Mouse (Mus musculus) heart, postnatal 0 days (tissue): ENCODE results near the gene Polg2. TPM values are rescaled to one million over a fixed set of nuclear protein-coding genes. Genes with fewer than 3 reads are reported as not detected.

Experiments used
- ATAC-seq: fragments of 200-750 bp; cut with Nextera tagmentation; 2 replicates; pipeline ENCODE4 v1.8.0; 2017; ENCODE audit warnings: low read depth, moderate number of reproducible peaks, moderate library complexity; ENCODE audit not compliant: insufficient read depth
- DNase-seq: peaks from one replicate; pipeline ENCODE4 v3.0.0-alpha.2; 2016; ENCODE audit warnings: low spot score
- H3K27ac ChIP-seq: fragments of 300-500 bp; sonication (generic); 2 replicates; pipeline ENCODE4 v1.5.1; 2014; ENCODE audit warnings: low read depth, mild to moderate bottlenecking
- H3K27me3 ChIP-seq: fragments of 300-500 bp; sonication (generic); 2 replicates; pipeline ENCODE4 v1.6.1; 2014; ENCODE audit warnings: low read length, mixed read lengths; ENCODE audit not compliant: control insufficient read depth, insufficient read depth
- H3K36me3 ChIP-seq: fragments of 300-500 bp; sonication (generic); replicated peaks from 2 replicates; pipeline ENCODE4 v1.6.1; 2014; ENCODE audit warnings: low read length, mixed read lengths; ENCODE audit not compliant: control insufficient read depth, insufficient read depth
- H3K4me1 ChIP-seq: fragments of 300-500 bp; sonication (generic); 2 replicates; pipeline ENCODE4 v1.6.1; 2014; ENCODE audit warnings: antibody characterized with exemption; ENCODE audit not compliant: control insufficient read depth, insufficient read depth
- H3K4me2 ChIP-seq: fragments of 300-500 bp; sonication (generic); 2 replicates; pipeline ENCODE4 v1.6.1; 2014; ENCODE audit warnings: low read depth, mild to moderate bottlenecking, low read length, moderate library complexity
- H3K4me3 ChIP-seq: fragments of 300-500 bp; sonication (generic); 2 replicates; pipeline ENCODE4 v1.5.1; 2014; ENCODE audit warnings: low read depth, low read length
- H3K9ac ChIP-seq: fragments of 300-500 bp; sonication (generic); replicated peaks from 2 replicates; pipeline ENCODE4 v1.6.1; 2014; ENCODE audit warnings: low read depth, low read length, mixed read lengths
- H3K9me3 ChIP-seq: fragments of 300-500 bp; sonication (generic); replicated peaks from 2 replicates; pipeline ENCODE4 v1.6.1; 2016; ENCODE audit warnings: low read length; ENCODE audit not compliant: control insufficient read depth
- CTCF ChIP-seq: IDR thresholded peaks from 2 replicates; pipeline ENCODE4 v1.5.1; 2016; ENCODE audit warnings: antibody characterized with exemption, control low read depth, low read depth
- EP300 ChIP-seq: IDR thresholded peaks from 2 replicates; pipeline ENCODE4 v1.6.1; 2016; ENCODE audit warnings: antibody characterized with exemption, low read depth
- WGBS: fragments of 180-500 bp; shearing (Covaris S2); extraction: QIAGEN DNeasy Blood & Tissue Kit; methylation state at CpG from one replicate; pipeline ENCODE4 v1.1.7; 2014; 5-methylcytosine and 5-hydroxymethylcytosine counted together
- polyA plus RNA-seq: library from polyadenylated mRNA; unstranded; fragments of >200 nt; fragmentation: Nextera tagmentation; extraction: Ambion mirVana; gene quantifications from 2 replicates; pipeline ENCODE4 v1.2.1, GENCODE M21; 2015
- total RNA-seq: library from RNA; depleted of rRNA; stranded (reverse); fragments of >200 nt; gene quantifications from 2 replicates; pipeline ENCODE4 v1.2.3, GENCODE M21; 2014; ENCODE audit warnings: low replicate concordance

The Polg2 gene
- total and polyA plus RNA-seq, 2 experiments from 2014 or later: 1.1 to 7.2 TPM

DNA sequence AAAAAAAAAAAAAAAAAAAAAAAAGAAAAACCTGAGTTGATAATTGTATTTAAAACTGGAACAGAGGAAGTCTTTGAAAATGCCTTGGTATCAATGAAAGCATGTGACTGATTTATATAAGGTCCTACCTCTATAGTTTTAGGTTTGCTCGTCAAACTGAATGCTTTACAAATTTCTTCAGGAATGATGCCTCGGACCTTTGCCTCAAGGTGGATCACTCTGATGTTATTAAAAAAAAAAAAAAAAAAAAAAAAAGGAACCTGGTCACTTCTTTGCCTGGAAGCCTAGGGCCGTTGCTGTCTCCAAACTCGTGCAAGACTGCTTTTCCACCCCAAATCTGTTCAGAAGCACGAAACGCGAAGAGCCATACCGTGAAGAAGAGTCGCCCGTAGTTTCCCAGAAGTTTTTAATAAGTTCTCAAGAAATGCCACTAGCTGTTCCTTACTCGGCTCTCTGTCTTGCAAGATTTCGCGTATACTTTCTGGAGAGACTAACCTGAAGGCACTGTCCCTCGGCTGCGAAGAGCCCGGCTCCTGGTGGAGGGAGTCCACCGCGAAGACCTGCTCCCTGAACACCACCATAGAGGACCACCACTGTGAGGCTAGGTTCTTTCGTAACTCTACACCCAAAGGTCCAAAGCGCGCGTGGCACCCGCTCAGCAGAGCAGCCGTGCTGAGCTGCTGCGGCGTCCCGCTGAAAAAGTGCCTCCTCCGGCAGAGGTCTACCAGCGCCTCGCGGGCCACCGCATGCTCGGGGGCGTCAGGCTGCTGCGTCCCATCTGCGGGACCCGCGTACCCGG, 549 bp downstream of the Polg2 start:
- TF ChIP-seq CTCF: no peak
- no peak for TF ChIP-seq EP300
- DNase-seq: no peak
- H3K27ac ChIP-seq: peak overlapping the region; percentile 94
- H3K4me1 ChIP-seq: no peaks in the 10 kb centered on the region
- H3K9me3 ChIP-seq: no peaks in the 10 kb centered on the region
- H3K4me3 ChIP-seq: peak overlapping the region; percentile 74
- H3K36me3 ChIP-seq: peaks cover 63% of the 10 kb centered on the region
- peak overlapping the region; percentile 81 for H3K9ac ChIP-seq
- peak overlapping the region; percentile 82 for H3K4me2 ChIP-seq
- peak; percentile 76 for ATAC-seq
- no peaks in the 10 kb centered on the region for H3K27me3 ChIP-seq
- WGBS: 2% methylated on average over 39 of the region's 39 CpGs

DNA sequence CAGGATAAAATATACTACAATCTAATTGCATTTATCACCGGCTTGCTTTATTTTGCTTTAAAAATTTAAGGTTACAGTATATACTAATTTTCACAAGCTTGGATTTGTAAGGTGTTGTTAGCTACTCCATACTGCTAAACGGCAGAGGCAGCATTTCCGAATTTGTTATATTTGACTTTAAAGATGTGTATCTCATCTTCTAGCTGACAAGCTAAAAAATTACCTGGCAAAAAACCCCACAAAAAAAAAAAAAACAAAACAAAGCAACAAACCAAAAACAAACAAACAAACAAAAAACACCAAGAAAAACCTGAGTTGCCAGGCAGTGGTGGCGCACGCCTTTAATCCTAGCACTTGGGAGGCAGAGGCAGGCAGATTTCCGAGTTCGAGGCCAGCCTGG, 1.2 kb downstream of the Polg2 start:
- H3K27me3 ChIP-seq: no peaks in the 10 kb centered on the region
- ATAC-seq: no peak
- 87% methylated on average over 7 of the region's 7 CpGs for WGBS
- no peaks in the 10 kb centered on the region for H3K9me3 ChIP-seq
- no peak overlapping the region for H3K9ac ChIP-seq
- H3K27ac ChIP-seq: no peak overlapping the region
- H3K4me2 ChIP-seq: peak overlapping the region; percentile 82; the same call in 1 of the 2 replicates
- H3K4me1 ChIP-seq: no peaks in the 10 kb centered on the region
- H3K4me3 ChIP-seq: no peak overlapping the region
- peaks cover 63% of the 10 kb centered on the region for H3K36me3 ChIP-seq
- no peak for DNase-seq
- no peak for TF ChIP-seq EP300
- TF ChIP-seq CTCF: no peak

DNA sequence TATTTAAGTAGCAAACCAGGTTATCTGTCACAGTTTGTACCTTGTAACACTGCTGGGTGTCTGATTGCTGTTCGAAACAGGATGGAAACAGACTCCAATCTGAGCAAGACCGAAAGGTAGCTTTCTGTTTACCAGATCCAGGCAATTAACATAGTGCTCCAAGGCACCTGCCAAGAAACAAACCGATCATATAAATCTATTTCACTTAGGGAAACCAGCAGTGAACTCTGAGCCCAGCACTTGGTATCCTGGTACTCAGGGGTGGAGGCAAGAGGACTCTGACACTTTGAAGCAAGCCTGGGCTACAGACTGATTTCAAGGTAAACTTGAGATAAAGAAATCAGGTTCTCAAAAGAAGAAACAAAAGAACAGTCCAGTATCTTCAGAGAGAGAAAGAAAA, 1.9 kb downstream of the Polg2 start:
- H3K36me3 ChIP-seq: peaks cover 63% of the 10 kb centered on the region
- no peak for DNase-seq
- no peak overlapping the region for H3K4me3 ChIP-seq
- TF ChIP-seq EP300 (no peak), CTCF (no peak)
- ATAC-seq: no peak
- H3K9ac ChIP-seq: no peak overlapping the region
- H3K4me1 ChIP-seq: no peaks in the 10 kb centered on the region
- no peaks in the 10 kb centered on the region for H3K27me3 ChIP-seq
- H3K4me2 ChIP-seq: no peak overlapping the region
- no peaks in the 10 kb centered on the region for H3K9me3 ChIP-seq
- WGBS: 93% methylated on average over 3 of the region's 3 CpGs
- no peak overlapping the region for H3K27ac ChIP-seq

DNA sequence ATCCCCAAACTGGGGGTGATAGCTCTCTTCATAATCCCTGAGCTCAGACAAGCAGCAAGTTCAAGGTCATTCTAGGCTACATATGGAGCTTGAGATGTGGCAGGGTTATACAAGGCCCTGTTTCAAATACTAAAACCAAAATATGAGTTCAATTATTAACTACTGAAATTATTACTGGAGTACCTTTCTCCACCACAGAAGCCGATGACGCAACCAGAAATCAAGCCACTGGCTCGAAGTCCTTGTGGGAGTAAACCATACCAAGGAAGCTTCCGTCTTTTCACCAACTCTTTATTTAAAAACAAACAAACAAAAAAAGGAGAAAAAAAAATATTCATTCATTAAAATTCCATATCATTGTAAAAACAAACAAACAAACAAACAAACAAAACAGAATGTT, 2.4 kb downstream of the Polg2 start:
- no peaks in the 10 kb centered on the region for H3K27me3 ChIP-seq
- no peak overlapping the region for H3K4me3 ChIP-seq
- H3K4me2 ChIP-seq: no peak overlapping the region
- no peak overlapping the region for H3K27ac ChIP-seq
- no peaks in the 10 kb centered on the region for H3K9me3 ChIP-seq
- 88% methylated on average over 4 of the region's 4 CpGs for WGBS
- no peaks in the 10 kb centered on the region for H3K4me1 ChIP-seq
- TF ChIP-seq EP300: no peak
- no peak for TF ChIP-seq CTCF
- no peak overlapping the region for H3K9ac ChIP-seq
- DNase-seq: no peak
- peaks cover 63% of the 10 kb centered on the region for H3K36me3 ChIP-seq
- ATAC-seq: no peak

DNA sequence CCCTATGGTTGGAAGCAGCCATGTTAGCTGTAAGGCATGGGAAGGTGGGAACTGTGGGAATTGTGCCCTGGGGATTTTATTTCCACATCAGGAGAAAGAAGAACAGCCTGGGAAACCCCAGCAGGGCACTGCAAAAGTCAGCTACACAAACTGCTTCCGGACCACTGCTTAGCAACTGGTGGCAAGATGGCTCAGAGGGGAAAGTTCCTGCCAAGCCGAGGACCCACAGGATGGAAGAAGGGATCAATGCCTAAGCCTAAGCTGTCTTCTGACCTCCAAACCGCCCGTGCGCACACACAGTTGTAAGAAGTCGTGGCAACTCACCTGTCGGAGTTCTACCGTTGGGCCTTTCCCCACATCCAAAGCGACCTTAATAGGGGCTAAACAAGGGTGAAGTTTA, 6.3 kb downstream of the Polg2 start:
- no peak overlapping the region for H3K4me3 ChIP-seq
- TF ChIP-seq EP300 (no peak), CTCF (no peak)
- H3K27me3 ChIP-seq: no peaks in the 10 kb centered on the region
- WGBS: 94% methylated on average over 9 of the region's 9 CpGs
- H3K27ac ChIP-seq: no peak overlapping the region
- no peak overlapping the region for H3K9ac ChIP-seq
- H3K4me1 ChIP-seq: no peaks in the 10 kb centered on the region
- H3K4me2 ChIP-seq: no peak overlapping the region
- H3K36me3 ChIP-seq: peaks cover 72% of the 10 kb centered on the region
- ATAC-seq (no peak), DNase-seq (no peak)
- H3K9me3 ChIP-seq: no peaks in the 10 kb centered on the region; the same call in 1 of the 2 replicates
